Mouse (Mus musculus) neural tube, embryonic 13.5 days (tissue): ENCODE results near the gene Srpr. TPM values are rescaled to one million over a fixed set of nuclear protein-coding genes. Genes with fewer than 3 reads are reported as not detected.

Source experiments
- ATAC-seq: fragments of 200-750 bp; cut with Nextera tagmentation; 2 replicates; pipeline ENCODE4 v1.8.0; 2017; ENCODE audit warnings: low read depth, mild to moderate bottlenecking, moderate TSS enrichment, moderate library complexity
- H3K27ac ChIP-seq: fragments of 300-500 bp; sonication (generic); replicated peaks from 2 replicates; pipeline ENCODE4 v1.5.1; 2015; ENCODE audit warnings: moderate library complexity, mild to moderate bottlenecking, inconsistent platforms
- H3K27me3 ChIP-seq: fragments of 300-500 bp; sonication (generic); 2 replicates; pipeline ENCODE4 v1.6.1; 2015; ENCODE audit warnings: mild to moderate bottlenecking, inconsistent platforms
- H3K36me3 ChIP-seq: fragments of 300-500 bp; sonication (generic); 2 replicates; pipeline ENCODE4 v1.6.1; 2015; ENCODE audit warnings: mild to moderate bottlenecking, inconsistent platforms
- H3K4me1 ChIP-seq: fragments of 300-500 bp; sonication (generic); replicated peaks from 2 replicates; pipeline ENCODE4 v1.6.1; 2015; ENCODE audit warnings: inconsistent platforms
- H3K4me2 ChIP-seq: fragments of 300-500 bp; sonication (generic); 2 replicates; pipeline ENCODE4 v1.6.1; 2015; ENCODE audit warnings: inconsistent platforms, mild to moderate bottlenecking, moderate library complexity
- H3K4me3 ChIP-seq: fragments of 300-500 bp; sonication (generic); 2 replicates; pipeline ENCODE4 v1.5.1; 2015; ENCODE audit warnings: mild to moderate bottlenecking, inconsistent platforms
- H3K9ac ChIP-seq: fragments of 300-500 bp; sonication (generic); 2 replicates; pipeline ENCODE4 v1.6.1; 2015; ENCODE audit warnings: moderate library complexity, mild to moderate bottlenecking, inconsistent platforms
- H3K9me3 ChIP-seq: fragments of 300-500 bp; sonication (generic); 2 replicates; pipeline ENCODE4 v1.6.1; 2016; ENCODE audit warnings: inconsistent platforms
- WGBS: fragments of 180-500 bp; shearing (Covaris S2); methylation state at CpG from one replicate; pipeline ENCODE4 v1.1.7; 2015; 5-methylcytosine and 5-hydroxymethylcytosine counted together
- polyA plus RNA-seq: library from polyadenylated mRNA; unstranded; fragments of >200 nt; fragmentation: Nextera tagmentation; extraction: Ambion mirVana; gene quantifications from 2 replicates; pipeline ENCODE4 v1.2.1, GENCODE M21; 2015

Gene Srpr
- polyA plus RNA-seq, 1 experiment from 2014 or later, result 65.6 TPM

DNA sequence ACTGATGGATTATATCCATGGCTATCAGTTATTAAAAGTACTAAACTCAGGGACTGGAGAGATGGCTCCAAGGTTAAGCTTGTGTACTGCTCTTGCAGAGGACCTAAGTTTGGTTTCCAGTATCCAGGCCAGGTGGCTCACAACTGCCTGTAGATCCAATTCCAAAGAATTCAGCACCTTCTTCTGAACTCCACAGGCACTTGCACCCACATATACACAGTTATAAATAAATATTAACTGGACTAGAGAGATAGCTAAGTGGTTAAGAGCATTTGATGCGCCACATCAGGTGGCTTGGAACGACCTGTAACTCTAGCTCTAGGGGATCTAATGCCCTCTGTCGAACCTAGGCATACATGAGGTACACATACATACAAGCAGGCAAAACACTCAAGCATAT, 28.7 kb downstream of the Srpr start:
- Histone ChIP-seq H3K9ac (no peak overlapping the region), H3K36me3 (peaks cover 49% of the 10 kb centered on the region), H3K27me3 (no peaks in the 10 kb centered on the region), H3K27ac (no peak overlapping the region), H3K4me2 (no peak overlapping the region), H3K4me3 (no peak overlapping the region), H3K4me1 (no peaks in the 10 kb centered on the region), H3K9me3 (no peaks in the 10 kb centered on the region)
- 93% methylated on average over 3 of the region's 3 CpGs for WGBS
- no peak for ATAC-seq

GRCm38 (mm10) chr9:35235996-35236395, 36.0 kb downstream of the Srpr start:
- no peak overlapping the region for H3K27ac ChIP-seq
- no peak overlapping the region for H3K4me2 ChIP-seq
- no peak overlapping the region for H3K4me3 ChIP-seq
- H3K36me3 ChIP-seq, result peaks cover 41% of the 10 kb centered on the region
- no peak overlapping the region for H3K9ac ChIP-seq
- H3K27me3 ChIP-seq, result no peaks in the 10 kb centered on the region
- ATAC-seq, result no peak
- WGBS, result 54% methylated on average over 3 of the region's 3 CpGs
- no peaks in the 10 kb centered on the region for H3K9me3 ChIP-seq
- 0 out of 2 replicates have a peak, but pooled peaks cover 4% of the 10 kb centered on the region for H3K4me1 ChIP-seq

DNA sequence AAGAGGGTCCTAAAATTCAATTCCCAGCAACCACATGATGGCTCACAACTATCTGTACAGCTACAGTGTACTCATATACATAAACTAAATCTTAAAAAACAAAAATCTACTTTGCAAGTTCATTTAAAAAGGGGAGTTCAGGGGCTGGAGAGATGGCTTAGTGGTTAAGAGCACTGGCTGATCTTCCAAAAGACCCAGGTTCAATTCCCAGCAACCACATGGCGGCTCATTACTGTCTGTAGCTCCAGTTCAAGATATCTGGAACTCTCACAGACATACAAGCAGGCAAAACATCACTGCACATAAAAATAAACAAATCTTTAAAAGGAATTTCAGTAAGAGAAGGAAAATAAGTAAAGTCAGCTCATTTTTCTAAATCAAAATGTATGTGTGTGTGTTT, 38.4 kb downstream of the Srpr start:
- Histone ChIP-seq H3K9ac (no peak overlapping the region), H3K27me3 (no peaks in the 10 kb centered on the region), H3K27ac (no peak overlapping the region), H3K36me3 (peaks cover 19% of the 10 kb centered on the region), H3K4me3 (no peak overlapping the region), H3K4me2 (no peak overlapping the region), H3K4me1 (0 out of 2 replicates have a peak, but pooled peaks cover 4% of the 10 kb centered on the region), H3K9me3 (no peaks in the 10 kb centered on the region)
- WGBS, result 100% methylated on average over 1 of the region's 1 CpGs
- ATAC-seq, result no peak

DNA sequence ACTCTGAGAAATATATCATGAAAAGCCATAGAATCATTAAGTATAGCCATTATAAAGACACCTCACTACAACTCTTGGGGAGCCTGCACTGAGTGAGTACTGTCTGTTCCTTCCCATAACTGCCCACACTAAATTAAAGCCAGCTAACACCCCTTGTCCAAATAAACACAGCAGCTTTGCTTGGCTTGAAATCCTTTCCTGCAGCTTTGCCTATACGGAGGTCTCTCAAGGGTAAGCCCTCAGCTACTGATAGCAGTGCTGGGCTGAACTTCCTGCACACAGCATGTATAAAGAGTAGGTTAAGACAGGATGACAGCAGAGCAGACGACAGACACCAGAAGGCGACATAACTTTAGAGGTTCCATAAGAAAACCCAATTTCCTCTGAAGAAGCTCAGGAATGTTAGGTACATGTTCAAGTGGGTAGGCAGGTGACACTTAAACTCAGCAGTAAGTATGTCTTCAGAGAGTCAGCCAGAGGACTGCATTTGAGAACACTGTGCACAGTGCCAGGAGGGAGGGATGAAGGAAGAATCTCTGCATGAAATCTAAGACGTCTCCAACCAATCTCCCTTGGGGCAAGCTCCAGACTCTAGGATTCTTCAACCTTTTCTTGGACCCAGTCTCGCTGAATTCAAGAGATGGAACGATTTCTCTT, 39.1 kb downstream of the Srpr start:
- Histone ChIP-seq H3K27me3 (no peaks in the 10 kb centered on the region), H3K36me3 (peaks cover 14% of the 10 kb centered on the region), H3K9ac (no peak overlapping the region), H3K9me3 (no peaks in the 10 kb centered on the region), H3K27ac (no peak overlapping the region), H3K4me3 (no peak overlapping the region), H3K4me1 (0 out of 2 replicates have a peak, but pooled peaks cover 4% of the 10 kb centered on the region), H3K4me2 (no peak overlapping the region)
- WGBS, result 86% methylated on average over 6 of the region's 6 CpGs
- ATAC-seq, result no peak

DNA sequence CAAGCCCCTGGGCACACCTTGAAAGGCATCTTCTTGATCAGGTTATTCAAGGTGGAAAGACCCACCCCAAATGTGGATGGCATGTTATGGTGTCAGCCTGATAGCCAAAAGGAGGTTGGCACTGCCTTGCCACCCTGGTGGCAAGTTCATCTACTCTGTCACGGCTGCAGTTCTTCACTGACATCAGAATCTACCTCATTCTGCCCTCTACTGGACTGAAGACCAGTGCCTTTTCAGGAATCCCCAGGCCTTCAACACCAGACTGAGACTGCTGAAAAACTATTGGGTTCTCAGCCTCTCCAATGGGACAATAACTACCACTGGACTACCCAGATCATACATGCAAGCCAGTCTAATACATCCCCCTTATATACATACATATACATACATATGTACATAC, 39.8 kb downstream of the Srpr start:
- WGBS, result 76% methylated on average over 1 of the region's 1 CpGs
- Histone ChIP-seq H3K4me1 (0 out of 2 replicates have a peak, but pooled peaks cover 7% of the 10 kb centered on the region), H3K27me3 (no peaks in the 10 kb centered on the region), H3K4me2 (no peak overlapping the region), H3K9me3 (no peaks in the 10 kb centered on the region), H3K36me3 (peaks cover 7% of the 10 kb centered on the region), H3K27ac (no peak overlapping the region), H3K4me3 (no peak overlapping the region), H3K9ac (no peak overlapping the region)
- no peak for ATAC-seq

DNA sequence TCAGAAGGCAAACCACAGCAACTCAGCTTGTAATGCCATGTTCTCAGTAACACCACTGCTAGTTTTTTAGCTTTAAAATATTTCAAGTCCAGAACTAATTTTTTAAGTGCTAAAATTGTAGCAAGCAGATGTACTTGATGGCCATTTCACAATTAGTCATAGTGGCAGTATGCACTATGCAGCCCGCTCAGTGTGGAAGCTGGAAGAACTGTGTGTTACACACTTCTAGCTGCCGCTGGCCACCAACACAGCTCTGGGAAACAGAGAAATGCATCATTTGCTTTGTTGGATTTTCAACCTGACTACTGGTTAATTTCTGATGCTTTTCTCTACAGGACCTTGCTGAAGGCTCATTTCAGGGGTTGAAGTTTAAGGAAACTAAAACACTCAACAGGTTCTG, 47.4 kb downstream of the Srpr start:
- Histone ChIP-seq H3K27me3 (no peaks in the 10 kb centered on the region), H3K9ac (no peak overlapping the region), H3K4me3 (no peak overlapping the region), H3K9me3 (no peaks in the 10 kb centered on the region), H3K4me2 (no peak overlapping the region), H3K4me1 (peaks cover 19% of the 10 kb centered on the region), H3K27ac (no peak overlapping the region), H3K36me3 (0 out of 2 replicates have a peak, but pooled peaks cover 3% of the 10 kb centered on the region)
- ATAC-seq, result no peak
- WGBS, result 88% methylated on average over 2 of the region's 2 CpGs

- no peak for ATAC-seq
- no peaks in the 10 kb centered on the region for H3K9me3 ChIP-seq
- H3K27ac ChIP-seq, result no peak overlapping the region
- H3K36me3 ChIP-seq, result peaks cover 6% of the 10 kb centered on the region; the same call in 1 of the 2 replicates
- no peak overlapping the region for H3K9ac ChIP-seq
- H3K4me2 ChIP-seq, result no peak overlapping the region
- peaks cover 19% of the 10 kb centered on the region for H3K4me1 ChIP-seq
- no peaks in the 10 kb centered on the region for H3K27me3 ChIP-seq
- no peak overlapping the region for H3K4me3 ChIP-seq
These were observed 49.5 kb downstream of the Srpr start for GRCm38 (mm10) chr9:35249476-35249875.

DNA sequence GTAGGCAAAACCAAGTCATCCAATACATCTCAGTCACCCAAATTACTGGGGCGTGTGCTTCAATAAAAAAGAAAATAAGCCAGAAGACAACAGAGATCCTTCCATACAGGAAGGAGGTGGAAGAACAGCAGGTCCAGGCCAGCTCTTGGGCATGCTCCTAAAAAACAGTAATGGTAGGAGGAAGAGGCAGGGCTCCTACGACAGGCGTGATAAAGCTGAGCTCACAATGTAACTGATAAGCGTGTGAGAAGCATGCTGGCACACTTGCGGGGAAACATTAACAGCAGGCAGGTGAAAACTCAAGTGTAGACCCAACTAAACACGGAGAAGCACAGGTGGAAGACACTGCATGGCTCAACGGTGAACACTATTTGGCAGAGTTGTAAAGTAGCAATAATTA, 57.4 kb downstream of the Srpr start:
- H3K9me3 ChIP-seq, result no peaks in the 10 kb centered on the region
- 96% methylated on average over 7 of the region's 7 CpGs for WGBS
- H3K4me2 ChIP-seq, result no peak overlapping the region
- H3K4me3 ChIP-seq, result no peak overlapping the region
- peaks cover 16% of the 10 kb centered on the region; the same call in 1 of the 2 replicates for H3K36me3 ChIP-seq
- no peak for ATAC-seq
- H3K9ac ChIP-seq, result no peak overlapping the region
- no peak overlapping the region for H3K27ac ChIP-seq
- no peaks in the 10 kb centered on the region for H3K27me3 ChIP-seq
- H3K4me1 ChIP-seq, result no peaks in the 10 kb centered on the region

DNA sequence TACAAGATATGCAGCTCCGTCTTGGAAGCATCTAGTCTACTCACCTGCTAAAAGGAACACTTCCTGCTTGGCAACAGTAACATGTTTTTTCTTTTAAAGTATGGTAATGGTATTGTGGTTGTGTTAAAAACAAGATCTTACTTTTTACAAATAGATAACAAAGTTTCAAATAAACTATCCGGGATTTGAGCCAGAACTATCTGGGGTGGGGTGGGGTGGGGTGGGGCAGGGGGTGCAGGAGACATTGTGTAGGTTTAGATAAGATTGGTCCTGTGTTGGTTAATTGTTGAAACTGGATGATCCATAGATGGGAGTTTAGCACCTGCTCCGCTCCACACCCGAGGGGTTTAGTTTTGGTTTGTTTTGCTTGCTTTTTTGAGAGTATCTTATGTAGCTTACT, 62.4 kb downstream of the Srpr start:
- WGBS, result 90% methylated on average over 4 of the region's 4 CpGs
- no peak overlapping the region for H3K27ac ChIP-seq
- peaks cover 12% of the 10 kb centered on the region for H3K4me1 ChIP-seq
- no peak for ATAC-seq
- no peak overlapping the region for H3K9ac ChIP-seq
- no peaks in the 10 kb centered on the region for H3K9me3 ChIP-seq
- H3K36me3 ChIP-seq, result peaks cover 17% of the 10 kb centered on the region; the same call in 1 of the 2 replicates
- H3K27me3 ChIP-seq, result no peaks in the 10 kb centered on the region
- no peak overlapping the region for H3K4me2 ChIP-seq
- H3K4me3 ChIP-seq, result no peak overlapping the region

GRCm38 (mm10) chr9:35263431-35263830, 63.5 kb downstream of the Srpr start:
- no peak overlapping the region for H3K4me2 ChIP-seq
- H3K4me3 ChIP-seq, result no peak overlapping the region
- ATAC-seq, result no peak
- no peak overlapping the region for H3K27ac ChIP-seq
- H3K36me3 ChIP-seq, result peaks cover 17% of the 10 kb centered on the region; the same call in 1 of the 2 replicates
- no peaks in the 10 kb centered on the region for H3K9me3 ChIP-seq
- no peaks in the 10 kb centered on the region for H3K27me3 ChIP-seq
- WGBS, result 93% methylated on average over 2 of the region's 2 CpGs
- H3K9ac ChIP-seq, result no peak overlapping the region
- H3K4me1 ChIP-seq, result peaks cover 16% of the 10 kb centered on the region

DNA sequence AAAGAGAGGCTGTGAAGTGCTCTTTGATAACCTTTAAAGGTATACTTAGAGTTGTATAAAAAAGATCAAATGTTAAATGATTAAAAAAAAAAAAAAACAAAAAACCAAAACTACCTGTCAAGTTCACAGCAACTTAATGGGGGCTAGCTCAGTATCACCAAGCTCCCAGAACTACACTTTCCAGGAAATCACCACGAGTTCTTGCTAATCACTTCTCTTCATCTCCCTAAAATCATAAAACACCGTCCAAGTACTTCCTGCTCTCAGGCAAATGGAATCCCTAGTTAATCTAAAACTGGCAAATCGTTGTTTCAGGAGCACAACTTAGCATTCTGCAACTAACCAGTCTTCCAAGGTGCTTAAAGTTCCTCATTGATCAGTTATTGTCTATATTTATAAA, 64.5 kb downstream of the Srpr start:
- Histone ChIP-seq H3K36me3 (peaks cover 13% of the 10 kb centered on the region; the same call in 1 of the 2 replicates), H3K27me3 (no peaks in the 10 kb centered on the region), H3K4me3 (no peak overlapping the region), H3K4me2 (no peak overlapping the region), H3K4me1 (peaks cover 21% of the 10 kb centered on the region), H3K27ac (no peak overlapping the region), H3K9me3 (no peaks in the 10 kb centered on the region), H3K9ac (no peak overlapping the region)
- ATAC-seq, result no peak
- 94% methylated on average over 3 of the region's 3 CpGs for WGBS

DNA sequence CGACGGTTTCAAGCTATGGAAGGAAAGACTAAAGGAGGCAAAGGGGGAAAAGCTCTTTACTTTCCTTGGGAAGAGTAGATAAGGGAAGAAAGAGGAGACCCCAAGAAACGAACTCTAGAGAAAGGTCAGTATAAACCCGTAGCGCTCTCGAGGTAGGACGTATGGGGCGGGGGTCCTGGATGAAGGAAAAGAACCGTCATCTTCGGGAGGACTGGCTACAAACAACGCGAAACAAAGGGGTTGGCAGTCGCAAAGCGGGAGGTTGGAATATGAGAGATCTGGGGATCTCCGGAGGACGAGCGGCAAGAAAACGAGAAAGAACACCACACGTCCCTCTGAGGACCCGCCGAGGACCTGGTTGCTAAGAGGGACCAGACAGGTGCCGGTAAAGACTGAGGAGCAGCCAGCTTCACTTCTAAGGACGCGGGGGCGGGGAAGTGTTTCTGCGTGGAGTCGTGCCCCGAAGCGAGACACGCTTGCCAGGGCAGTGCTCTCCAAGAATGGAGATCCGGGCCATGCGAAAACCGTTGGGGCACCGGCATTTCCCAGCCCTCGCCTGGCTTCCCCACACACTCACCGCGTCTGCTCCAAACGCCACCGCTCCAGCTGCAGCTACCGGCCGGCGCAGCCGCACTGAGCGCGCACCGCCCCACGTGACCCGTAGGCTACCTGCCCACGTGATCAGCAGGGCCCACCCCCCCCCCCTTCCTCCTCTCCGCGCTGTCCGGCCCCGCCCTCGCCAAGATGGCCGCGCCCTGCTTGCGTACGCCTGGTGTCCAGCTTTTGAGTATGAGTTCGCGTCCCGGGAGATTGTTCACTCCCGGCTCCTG, 67.4 kb downstream of the Srpr start, which contains the start of the genes Fam118b and Rpusd4:
TSS of gene Fam118b (minus strand) at position 660 of the 830 bp plus-strand sequence.
TSS of gene Rpusd4 (plus strand) at position 720 of the 830 bp plus-strand sequence.
- no peaks in the 10 kb centered on the region for H3K27me3 ChIP-seq
- peak; percentile 96 for ATAC-seq
- peak within 1 kb of the TSS; percentile 88 for H3K27ac ChIP-seq
- WGBS, result 0% methylated on average over 60 of the region's 62 CpGs
- H3K4me1 ChIP-seq, result peaks cover 21% of the 10 kb centered on the region
- H3K9me3 ChIP-seq, result no peaks in the 10 kb centered on the region
- peak within 1 kb of the TSS; percentile 80 for H3K9ac ChIP-seq
- H3K4me2 ChIP-seq, result peak within 1 kb of the TSS; percentile 78
- H3K36me3 ChIP-seq, result peaks cover 11% of the 10 kb centered on the region; the same call in 1 of the 2 replicates
- peak within 1 kb of the TSS; percentile 71 for H3K4me3 ChIP-seq
